Mouse (Mus musculus) lung, adult 2 months (tissue): ENCODE results near the gene Taf1c. TPM values are rescaled to one million over a fixed set of nuclear protein-coding genes. Genes with fewer than 3 reads are reported as not detected.
A peak's percentile ranks its signal among the peaks of the same experiment; 100 is the strongest.

Experiments
- DNase-seq: peaks from one replicate; pipeline ENCODE4 v3.0.0; 2022
- H3K4me1 ChIP-seq: fragments of 200-500 bp; 2 replicates; pipeline ENCODE4 v1.6.1; 2011; ENCODE audit warnings: low read length; ENCODE audit not compliant: control insufficient read depth, insufficient read depth
- H3K4me3 ChIP-seq: fragments of 200-500 bp; replicated peaks from 2 replicates; pipeline ENCODE3; 2011; ENCODE audit warnings: low read depth, mild to moderate bottlenecking, control low read depth, low read length; ENCODE audit errors: extremely low read depth
- CTCF ChIP-seq: fragments of 200-500 bp; IDR thresholded peaks from 2 replicates; pipeline ENCODE4 v1.5.1; 2011; ENCODE audit warnings: mild to moderate bottlenecking, low read length, control low read depth; ENCODE audit not compliant: insufficient read depth
- POLR2A ChIP-seq: fragments of 200-500 bp; IDR thresholded peaks from 2 replicates; pipeline ENCODE4 v1.6.1; 2011; ENCODE audit warnings: low read depth, mild to moderate bottlenecking, control low read depth, low read length, borderline replicate concordance; ENCODE audit errors: extremely low read depth
- WGBS: fragments of 180-500 bp; shearing (Covaris S2); methylation state at CpG from one replicate; pipeline ENCODE4 v1.1.7; 2018; 5-methylcytosine and 5-hydroxymethylcytosine counted together
- polyA plus RNA-seq: library from polyadenylated mRNA; depleted of rRNA; stranded (reverse); fragments of >200 nt; gene quantifications from 2 replicates; pipeline ENCODE4 v1.2.3, GENCODE M21; 2012; rRNA removed

Gene Taf1c
- polyA plus RNA-seq = 17.6 and 19.5 TPM in 2 replicates

- Histone ChIP-seq H3K4me3 (peak within 1 kb of the TSS; percentile 64), H3K4me1 (no peaks in the 10 kb centered on the region)
- DNase-seq = peak; percentile 91
- TF ChIP-seq POLR2A = peak; percentile 74; the same call in 1 of the 2 replicates
- peak; percentile 87 for TF ChIP-seq CTCF
- 0% methylated on average over 23 of the region's 23 CpGs for WGBS
Measured at GRCm38 (mm10) chr8:119604996-119605395, at the start of gene Taf1c. Gene Taf1c (minus strand): TSS chr8:119605222.

- Histone ChIP-seq H3K4me1 (no peaks in the 10 kb centered on the region), H3K4me3 (no peak overlapping the region)
- TF ChIP-seq POLR2A (no peak), CTCF (no peak)
- no peak for DNase-seq
- WGBS = 21% methylated on average over 2 of the region's 2 CpGs
Measured at GRCm38 (mm10) chr8:119651324-119651723, 46.3 kb upstream of the Taf1c start.

DNA sequence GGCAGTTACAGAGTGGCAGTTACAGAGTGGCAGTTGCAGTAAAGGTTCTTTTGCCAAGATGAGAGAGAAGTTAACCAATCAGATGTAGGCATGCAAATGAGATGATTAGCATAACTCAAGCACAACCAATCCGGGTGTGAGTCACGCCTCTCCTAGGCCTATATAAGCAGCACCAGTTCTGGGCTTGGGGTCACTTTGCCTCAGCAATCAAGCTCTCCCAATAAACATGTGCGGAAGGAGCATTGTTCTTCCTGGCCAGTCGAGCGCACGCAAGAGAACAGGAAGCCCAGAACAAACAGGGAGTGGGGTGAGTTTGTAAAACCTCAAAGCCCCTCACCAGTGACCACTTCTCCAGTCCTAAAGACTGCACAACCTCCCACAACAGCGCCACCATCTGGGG is 41.8 kb upstream of the Taf1c start:
- TF ChIP-seq POLR2A = no peak
- TF ChIP-seq CTCF = no peak
- DNase-seq = no peak
- Histone ChIP-seq H3K4me3 (no peak overlapping the region), H3K4me1 (no peaks in the 10 kb centered on the region)
- 64% methylated on average over 7 of the region's 7 CpGs for WGBS

DNA sequence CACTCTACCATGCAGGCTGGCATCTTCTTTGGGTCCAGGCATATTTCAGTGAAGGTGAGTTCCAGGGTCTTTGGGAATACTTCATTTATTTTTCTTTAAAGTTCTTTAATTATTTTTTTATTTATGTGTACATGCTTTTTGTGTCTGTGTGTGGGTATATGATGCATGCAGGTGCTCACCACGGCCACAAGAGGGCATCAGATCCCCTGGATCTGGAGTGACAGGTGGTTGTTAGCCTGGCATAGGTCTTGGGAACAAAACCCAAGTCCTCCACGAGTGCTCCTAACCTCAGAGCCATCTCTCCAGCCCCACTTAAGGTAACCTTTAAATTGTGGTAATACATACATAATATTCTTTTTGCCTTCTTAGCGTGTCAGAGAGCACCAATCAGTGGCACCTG is 41.2 kb upstream of the Taf1c start:
- peak; percentile 11; the same call in 1 of the 2 replicates for TF ChIP-seq CTCF
- TF ChIP-seq POLR2A = no peak
- 65% methylated on average over 3 of the region's 3 CpGs for WGBS
- H3K4me3 ChIP-seq = no peak overlapping the region
- H3K4me1 ChIP-seq = no peaks in the 10 kb centered on the region
- DNase-seq = no peak

GRCm38 (mm10) chr8:119644981-119645597 is 40.1 kb upstream of the Taf1c start:
- Histone ChIP-seq H3K4me1 (no peaks in the 10 kb centered on the region), H3K4me3 (no peak overlapping the region)
- DNase-seq = no peak
- TF ChIP-seq POLR2A = no peak
- no peak for TF ChIP-seq CTCF
- WGBS = 71% methylated on average over 18 of the region's 18 CpGs

GRCm38 (mm10) chr8:119644429-119644960 is 39.5 kb upstream of the Taf1c start:
- WGBS = 80% methylated on average over 17 of the region's 17 CpGs
- no peak for TF ChIP-seq CTCF
- TF ChIP-seq POLR2A = no peak
- Histone ChIP-seq H3K4me3 (no peak overlapping the region), H3K4me1 (no peaks in the 10 kb centered on the region)
- no peak for DNase-seq

GRCm38 (mm10) chr8:119642960-119643359 is 37.9 kb upstream of the Taf1c start:
- Histone ChIP-seq H3K4me3 (no peak overlapping the region), H3K4me1 (no peaks in the 10 kb centered on the region)
- TF ChIP-seq CTCF = no peak
- TF ChIP-seq POLR2A = no peak
- DNase-seq = no peak
- 97% methylated on average over 1 of the region's 1 CpGs for WGBS

DNA sequence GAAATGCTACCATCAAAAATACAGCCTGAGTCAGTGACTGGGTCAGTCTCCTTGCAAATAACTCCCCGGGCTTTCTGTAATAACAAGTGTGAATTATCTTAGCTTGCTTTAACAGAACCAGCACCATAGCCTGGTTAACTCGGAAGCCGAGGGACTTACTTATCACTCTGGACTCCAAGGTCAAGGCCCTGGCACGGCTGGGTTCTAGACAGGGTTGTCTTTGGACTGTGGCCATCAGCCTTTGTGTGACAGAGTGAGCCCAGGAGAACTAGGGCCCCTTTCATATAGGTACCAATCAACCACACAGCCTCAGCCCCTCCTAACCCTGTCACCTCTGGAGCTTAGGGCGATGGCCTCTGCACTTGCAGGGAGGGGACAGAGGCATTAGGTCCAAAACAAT is 36.0 kb upstream of the Taf1c start:
- no peaks in the 10 kb centered on the region for H3K4me1 ChIP-seq
- no peak for DNase-seq
- TF ChIP-seq POLR2A (no peak), CTCF (no peak)
- 82% methylated on average over 5 of the region's 5 CpGs for WGBS
- H3K4me3 ChIP-seq = no peak overlapping the region

DNA sequence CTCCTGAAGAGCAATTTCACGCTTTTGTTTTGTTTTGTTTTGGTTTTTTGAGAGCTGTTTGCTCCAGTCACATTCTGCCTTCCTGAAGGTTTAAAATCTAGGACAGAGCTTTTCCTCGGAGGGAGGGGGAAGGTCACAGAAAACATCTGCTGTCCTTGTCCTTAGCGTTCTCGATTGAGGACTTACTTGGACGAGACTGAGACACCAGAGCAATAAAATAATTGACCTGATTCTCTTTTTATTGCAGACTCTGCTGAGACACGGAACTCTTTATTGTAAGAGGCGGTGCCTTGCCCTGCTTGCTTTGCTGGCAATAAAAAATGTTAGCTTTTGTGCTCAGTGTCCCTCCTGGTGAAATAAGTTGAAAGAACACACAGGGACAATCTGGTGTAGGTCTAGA is 34.8 kb upstream of the Taf1c start:
- no peak for DNase-seq
- no peak for TF ChIP-seq POLR2A
- TF ChIP-seq CTCF = no peak

GRCm38 (mm10) chr8:119638261-119638660 is 33.2 kb upstream of the Taf1c start:
- peaks cover 5% of the 10 kb centered on the region for H3K4me1 ChIP-seq
- H3K4me3 ChIP-seq = no peak overlapping the region
- whole genome bisulfite sequencing = 72% methylated on average over 6 of the region's 6 CpGs
- no peak for TF ChIP-seq CTCF
- no peak for TF ChIP-seq POLR2A
- DNase-seq = no peak

More for the DNA sequence above, 34.8 kb upstream of the Taf1c start:
- WGBS = 64% methylated on average over 7 of the region's 7 CpGs
- Histone ChIP-seq H3K4me1 (peaks cover 5% of the 10 kb centered on the region), H3K4me3 (no peak overlapping the region)

GRCm38 (mm10) chr8:119637381-119637780 is 32.4 kb upstream of the Taf1c start:
- DNase-seq = no peak
- WGBS = 87% methylated on average over 4 of the region's 4 CpGs
- TF ChIP-seq POLR2A = no peak
- no peak for TF ChIP-seq CTCF
- Histone ChIP-seq H3K4me3 (no peak overlapping the region), H3K4me1 (peaks cover 5% of the 10 kb centered on the region)

DNA sequence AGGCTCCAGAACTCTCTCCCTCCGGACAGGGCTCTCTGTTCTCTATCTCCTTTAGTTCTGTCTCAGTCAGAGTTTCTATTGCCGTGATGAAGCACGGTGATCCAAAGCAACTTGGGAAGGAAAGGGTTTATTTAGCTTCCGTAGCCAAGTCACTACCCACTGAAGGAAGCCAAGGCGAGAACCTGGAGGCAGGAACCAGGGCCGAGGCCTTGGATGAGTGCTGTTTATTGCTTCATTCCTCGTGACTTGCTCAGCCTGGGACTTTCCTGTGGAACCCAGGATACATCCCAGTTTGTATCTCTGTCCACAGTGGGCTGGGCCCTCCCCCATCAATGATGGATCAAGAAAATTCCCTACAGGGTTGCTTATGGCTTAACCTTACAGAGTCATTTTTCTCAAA is 31.7 kb upstream of the Taf1c start:
- TF ChIP-seq POLR2A (no peak), CTCF (no peak)
- H3K4me3 ChIP-seq = no peak overlapping the region
- 63% methylated on average over 7 of the region's 7 CpGs for WGBS
- H3K4me1 ChIP-seq = peaks cover 5% of the 10 kb centered on the region
- no peak for DNase-seq
